Mouse (Mus musculus) embryo, embryonic 10 days (tissue): ENCODE measurements at regions not wholly inside any gene's neighbourhood (a gene's known extent, or its start where the extent isn't known, plus 50 kb on each side); places are given as distances from the start of the nearest gene placed in this dataset.

Source experiments
- DNase-seq: peaks from one replicate; pipeline ENCODE4 v3.0.0-alpha.2; 2015; ENCODE audit warnings: low spot score

DNA sequence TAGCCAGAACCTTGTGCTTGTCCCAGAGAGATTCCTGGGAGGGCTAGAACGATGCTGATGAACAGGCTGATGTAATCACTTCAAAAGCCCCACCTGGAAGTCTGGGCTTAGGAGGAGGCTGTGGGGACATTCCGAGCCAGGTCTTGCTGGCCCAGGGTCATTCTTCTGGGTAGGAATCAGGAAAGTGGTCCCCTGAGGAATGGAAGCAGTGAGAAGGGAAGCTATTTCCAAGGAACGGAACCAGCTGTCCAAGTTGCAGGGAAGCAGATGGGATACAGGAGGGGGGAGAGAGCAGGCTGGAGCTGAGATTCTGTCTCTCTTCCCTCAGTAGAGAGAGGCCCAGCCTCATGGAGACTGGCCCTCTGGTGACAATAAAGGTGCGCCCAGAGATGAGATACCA is 243.9 kb downstream of the Tcf7l2 start:
- peak; percentile 14 for DNase-seq

GRCm38 (mm10) chr19:55991791-55992726 is 250.4 kb downstream of the Tcf7l2 start:
- peak; percentile 30 for DNase-seq

GRCm38 (mm10) chr19:55992727-55993066 is 251.1 kb downstream of the Tcf7l2 start:
- DNase-seq = no peak

- no peak for DNase-seq
These were observed 254.1 kb downstream of the Tcf7l2 start for GRCm38 (mm10) chr19:55995721-55996120.

- no peak for DNase-seq
These were observed 257.0 kb downstream of the Tcf7l2 start for GRCm38 (mm10) chr19:55998454-55999180.

- DNase-seq = no peak
These were observed 257.8 kb downstream of the Tcf7l2 start for GRCm38 (mm10) chr19:55999409-55999808.

DNA sequence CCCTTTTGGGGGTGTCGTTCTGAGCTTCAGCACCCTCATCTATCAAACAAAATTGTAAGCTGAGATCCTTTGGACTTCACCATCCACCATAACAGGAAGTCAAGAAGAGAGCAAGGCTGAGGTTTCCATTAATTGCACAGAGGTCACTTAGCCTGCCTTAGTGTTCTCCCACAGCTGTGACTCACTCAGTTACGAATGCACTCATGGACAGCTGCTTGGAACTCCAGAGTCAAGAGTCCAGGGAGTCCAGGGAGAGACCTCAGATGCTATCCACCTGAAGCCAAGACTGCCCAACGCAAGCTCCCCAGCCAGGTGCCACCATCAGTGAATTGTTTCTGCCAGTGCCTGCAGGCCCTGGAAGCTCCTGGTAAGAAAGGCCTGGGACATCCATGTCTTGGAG is 259.8 kb downstream of the Tcf7l2 start:
- DNase-seq = no peak

GRCm38 (mm10) chr19:56005886-56006285 is 264.3 kb downstream of the Tcf7l2 start:
- no peak for DNase-seq

DNA sequence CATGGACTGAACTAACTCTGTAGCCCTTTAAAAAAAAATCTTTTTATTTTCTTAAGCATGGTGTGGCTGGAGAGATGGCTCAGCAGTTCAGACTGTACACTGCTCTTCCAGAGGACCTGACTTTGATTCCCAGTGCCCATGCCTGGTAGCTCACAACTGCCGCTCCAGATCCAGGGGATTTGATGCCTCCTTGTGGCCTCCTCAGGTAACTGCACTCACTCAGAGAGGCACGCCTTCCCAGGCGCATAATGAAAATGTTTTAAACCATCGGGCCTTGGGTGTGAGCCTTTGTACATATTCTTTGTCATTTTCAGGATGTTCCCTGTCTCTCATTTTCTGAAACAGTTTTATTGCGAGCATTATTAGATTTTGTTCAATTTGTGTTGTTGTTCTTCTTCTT is 265.8 kb downstream of the Tcf7l2 start:
- no peak for DNase-seq

DNA sequence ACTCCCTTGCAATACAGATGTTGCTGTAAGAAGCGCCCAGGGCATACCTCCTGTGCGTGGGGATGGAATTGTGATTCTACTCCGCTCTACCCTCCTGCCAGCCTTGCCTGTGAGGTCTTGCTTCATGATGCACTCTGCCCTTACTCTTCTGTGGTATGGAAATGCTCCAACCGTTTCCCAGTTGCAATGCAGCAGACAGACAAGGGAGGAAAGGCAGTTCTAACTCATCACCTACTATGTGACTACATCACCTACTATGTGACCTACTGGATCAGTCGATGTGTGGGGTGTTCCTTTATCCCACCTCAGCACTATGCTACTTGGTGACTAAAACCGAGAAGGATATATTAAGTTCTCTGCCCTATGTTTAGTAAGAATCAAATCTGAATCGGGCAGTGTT is 269.1 kb downstream of the Tcf7l2 start:
- no peak for DNase-seq

GRCm38 (mm10) chr19:56011292-56011691 is 269.7 kb downstream of the Tcf7l2 start:
- no peak for DNase-seq

DNA sequence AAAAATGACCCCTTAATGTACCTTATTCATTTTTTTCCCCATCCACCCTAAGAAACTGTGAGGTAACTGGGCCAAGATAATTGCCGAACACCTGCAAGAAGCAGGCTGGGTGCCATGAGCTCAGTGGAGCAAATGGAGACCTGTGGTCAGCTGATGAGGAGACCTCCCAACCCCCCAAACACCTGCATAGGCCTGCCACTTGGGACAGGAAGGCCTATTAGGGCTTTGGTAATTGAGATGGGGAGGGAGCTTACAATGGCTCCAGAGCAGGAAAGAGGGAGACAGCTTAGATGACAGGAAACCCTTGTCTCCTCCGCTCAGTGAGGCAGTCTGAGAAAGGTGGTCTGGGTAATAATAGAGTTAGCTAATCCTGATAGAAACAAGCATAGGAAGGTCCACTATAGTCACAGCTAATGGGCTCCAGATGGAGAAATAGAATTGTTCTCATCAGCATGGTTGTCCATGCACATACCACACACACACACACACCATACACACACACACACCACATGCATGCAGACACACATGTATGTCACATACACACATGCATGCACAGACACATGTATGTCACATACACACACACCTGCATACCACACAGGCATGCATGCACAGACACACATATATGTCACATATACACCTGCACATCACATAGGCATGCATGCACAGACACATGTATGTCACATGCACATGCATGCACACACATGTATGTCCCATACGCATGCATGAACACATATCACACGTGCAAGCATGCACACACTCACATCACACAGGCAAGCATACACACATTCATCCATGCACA is 270.2 kb upstream of the Habp2 start:
- DNase-seq = no peak

GRCm38 (mm10) chr19:56017524-56017923 is 269.4 kb upstream of the Habp2 start:
- no peak for DNase-seq

- DNase-seq = peak; percentile 69
These were observed 267.8 kb upstream of the Habp2 start for GRCm38 (mm10) chr19:56019143-56019542.

GRCm38 (mm10) chr19:56022348-56022747 is 264.6 kb upstream of the Habp2 start:
- peak; percentile 64 for DNase-seq

- DNase-seq = no peak
These were observed 262.3 kb upstream of the Habp2 start for GRCm38 (mm10) chr19:56024599-56024998.

DNA sequence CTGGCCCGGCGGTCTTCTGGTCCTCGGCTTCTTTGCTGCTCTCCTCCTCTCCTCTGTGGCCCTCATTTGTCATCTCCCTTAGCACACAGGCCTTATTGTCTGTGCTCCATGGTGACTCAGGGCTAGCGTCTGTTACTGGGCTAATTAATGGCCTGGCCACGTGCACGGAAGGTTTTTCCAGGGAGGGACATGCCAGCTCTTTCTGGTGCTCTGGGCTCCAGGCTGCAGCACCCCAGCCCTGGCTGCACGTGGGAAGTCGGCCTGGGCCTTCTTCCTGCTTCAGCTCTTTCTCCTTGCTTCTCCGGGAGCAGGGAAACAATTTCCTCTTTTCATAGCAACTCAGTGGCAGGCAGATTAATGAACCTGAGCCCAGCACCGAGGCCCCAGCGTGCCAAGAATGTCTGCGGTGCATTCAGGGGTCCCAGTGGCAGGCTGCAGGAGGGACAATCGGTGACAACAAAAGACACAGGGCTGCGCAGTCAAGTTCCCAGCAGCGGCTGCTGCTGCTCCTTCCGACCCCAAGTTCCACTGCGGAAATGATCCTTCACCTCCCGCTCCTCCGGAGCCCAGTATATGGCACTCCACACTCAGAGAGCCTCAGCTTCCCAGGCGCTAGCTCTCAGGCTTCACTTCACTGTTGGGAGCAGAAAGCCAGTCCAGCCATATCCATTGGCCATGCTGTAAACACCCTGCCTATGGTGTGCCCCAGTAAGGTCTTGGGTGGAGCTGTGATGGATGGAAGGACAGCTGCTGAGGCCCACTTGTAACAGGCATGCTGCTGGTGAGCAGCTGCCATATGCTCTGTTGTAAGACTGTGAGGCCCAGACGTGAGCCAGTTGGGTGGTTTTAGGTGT is 257.3 kb upstream of the Habp2 start:
- peak; percentile 79 for DNase-seq

GRCm38 (mm10) chr19:56030401-56030925 is 256.5 kb upstream of the Habp2 start:
- DNase-seq = no peak

DNA sequence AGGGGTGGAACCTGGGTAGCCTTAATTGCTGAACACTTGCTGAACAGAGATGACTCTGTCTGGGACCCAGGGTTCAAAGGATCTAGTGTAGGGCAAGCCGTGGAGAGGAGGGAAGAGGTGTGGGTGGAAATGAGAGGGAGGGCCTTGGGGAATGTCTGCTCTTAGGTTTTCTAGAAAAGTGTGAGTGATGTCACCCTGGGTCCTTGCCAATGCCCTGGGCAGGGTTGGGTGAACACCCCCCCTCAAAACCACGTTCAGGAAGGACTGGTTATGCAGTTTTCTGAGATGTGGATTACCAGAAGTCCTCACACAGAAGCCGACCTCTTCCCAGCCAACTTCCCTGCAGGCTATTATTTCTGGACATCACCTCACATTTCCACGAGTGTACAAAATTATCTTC is 252.4 kb upstream of the Habp2 start:
- no peak for DNase-seq

- DNase-seq = no peak
These were observed 249.4 kb upstream of the Habp2 start for GRCm38 (mm10) chr19:56037584-56037983.
